Mouse (Mus musculus) myocyte (in vitro differentiated cells): ENCODE data around the gene Iqgap1.

Experiments used
- MYOD1 ChIP-seq, 3 experiments: IDR thresholded peaks; one replicate each; pipeline ENCODE4 v1.6.1; 2011; ENCODE audit warnings: control low read depth in 2 of 3, low read depth in 2 of 3, mild to moderate bottlenecking in 2 of 3, moderate library complexity in 1 of 3; ENCODE audit not compliant: insufficient read length in 2 of 3, control insufficient read depth in 1 of 3
- MYOG ChIP-seq, 3 experiments: IDR thresholded peaks; one replicate each; pipeline ENCODE4 v1.6.1; 2011; ENCODE audit warnings: control low read depth in 2 of 3, low read depth in 2 of 3, mild to moderate bottlenecking in 2 of 3; ENCODE audit not compliant: insufficient read length in 2 of 3, control insufficient read depth in 1 of 3, insufficient read depth in 1 of 3
- POLR2A ChIP-seq: IDR thresholded peaks from one replicate; pipeline ENCODE4 v1.6.1; 2011; ENCODE audit warnings: low read depth, mild to moderate bottlenecking, control low read depth, moderate library complexity; ENCODE audit not compliant: insufficient read length
- POLR2AphosphoS2 ChIP-seq: IDR thresholded peaks from one replicate; pipeline ENCODE4 v1.6.1; 2011; ENCODE audit warnings: low read depth, control low read depth; ENCODE audit not compliant: insufficient read length
- REST ChIP-seq: IDR thresholded peaks from one replicate; pipeline ENCODE4 v1.6.1; 2011; ENCODE audit warnings: mild to moderate bottlenecking, control low read depth, moderate library complexity; ENCODE audit not compliant: insufficient read depth, insufficient read length

GRCm38 (mm10) chr7:80825843-80826403, at the start of gene Iqgap1:
- no peak for TF ChIP-seq POLR2A
- TF ChIP-seq MYOG (IDR thresholded peaks at IDR 0.05; ENCODE audit: control insufficient read depth in 1 of 3, insufficient read depth in 1 of 3, insufficient read length in 2 of 3, low read depth in 2 of 3), result no peak
- no peak for TF ChIP-seq MYOD1 (IDR thresholded peaks at IDR 0.05; ENCODE audit: control insufficient read depth in 1 of 3, insufficient read length in 2 of 3, low read depth in 2 of 3)
- TF ChIP-seq REST, result no peak
- TF ChIP-seq POLR2AphosphoS2, result no peak
